18 mouse cellular contexts compared by ENCODE assay signal in genomic region chr2:132390607-132391160, GRCm38 (mm10). TPM values are rescaled to one million over a fixed set of nuclear protein-coding genes. Genes with fewer than 3 reads are reported as not detected.
"Had no signal": no experiment of that assay in that cellular context is flagged by ENCODE, and none has a peak within 500 bp of the region (broad histone marks: within the 10 kb centered on the region; RNA-seq: fewer than 3 reads in every experiment).

No protein-coding gene starts in this region.

- H3K27ac ChIP-seq: lung, embryonic 15.5 days; macrophage; midbrain, embryonic 13.5 days; midbrain, embryonic 15.5 days; neural tube, embryonic 12.5 days had no signal

- DNase-seq: lung, adult 2 months; lung, postnatal 14 days; lung, postnatal 36 days; right cerebral cortex, postnatal 14 days; thymus, adult 18-20 months; thymus, postnatal 14 days; thymus, postnatal 36 days had no signal

- H3K9ac ChIP-seq: lung, embryonic 15.5 days; midbrain, embryonic 13.5 days; midbrain, embryonic 15.5 days; neural tube, embryonic 12.5 days had no signal

- ATAC-seq: lung, postnatal 0 days; midbrain, embryonic 13.5 days; midbrain, embryonic 15.5 days had no signal

- H3K4me2 ChIP-seq: lung, embryonic 15.5 days; midbrain, embryonic 11.5 days; midbrain, embryonic 13.5 days; midbrain, embryonic 15.5 days; neural tube, embryonic 12.5 days had no signal

- H3K27me3 ChIP-seq: lung, embryonic 15.5 days had no signal

- H3K9me3 ChIP-seq: lung, embryonic 15.5 days; midbrain, embryonic 13.5 days; midbrain, embryonic 15.5 days; neural tube, embryonic 12.5 days had no signal

- H3K4me1 ChIP-seq: lung, embryonic 15.5 days; megakaryocyte, embryonic 14.5 days; midbrain, embryonic 13.5 days; midbrain, embryonic 15.5 days; neural tube, embryonic 12.5 days had no signal

- H3K36me3 ChIP-seq: lung, embryonic 15.5 days; midbrain, embryonic 13.5 days; midbrain, embryonic 15.5 days; neural tube, embryonic 12.5 days had no signal

- H3K4me3 ChIP-seq: lung, embryonic 15.5 days; megakaryocyte, embryonic 14.5 days; midbrain, embryonic 13.5 days; midbrain, embryonic 15.5 days; neural tube, embryonic 12.5 days had no signal

RNA-seq across cellular contexts. Expression of gene Prokr2, which starts 5.4 kb away (rescaled TPM):
- total RNA-seq: megakaryocyte progenitor cell, adult 5-6 weeks; monocyte, adult 5-6 weeks; neutrophil, adult 5-6 weeks had no signal
- polyA plus RNA-seq: lung, adult 2 months; lung, postnatal 0 days; macrophage had no signal
